Mouse (Mus musculus) bone marrow, adult 2 months (tissue): ENCODE measurements around the gene Ephb6.

Experiments used
- CTCF ChIP-seq: fragments of 200-500 bp; IDR thresholded peaks from 2 replicates; pipeline ENCODE4 v1.5.1; 2011; ENCODE audit warnings: low read length, control low read depth; ENCODE audit not compliant: control insufficient read depth, insufficient read depth
- POLR2A ChIP-seq: fragments of 200-500 bp; IDR thresholded peaks from 2 replicates; pipeline ENCODE4 v1.6.1; 2011; ENCODE audit warnings: low read depth, mild to moderate bottlenecking, control low read depth, low read length, borderline replicate concordance; ENCODE audit not compliant: control insufficient read depth

GRCm38 (mm10) chr6:41607637-41608036 is 2.4 kb downstream of the Ephb6 start:
- no peak for TF ChIP-seq CTCF
- TF ChIP-seq POLR2A: no peak
